Mouse (Mus musculus): Measurements from ENCODE around the gene Dlx5.

Dlx5 gene

DNA sequence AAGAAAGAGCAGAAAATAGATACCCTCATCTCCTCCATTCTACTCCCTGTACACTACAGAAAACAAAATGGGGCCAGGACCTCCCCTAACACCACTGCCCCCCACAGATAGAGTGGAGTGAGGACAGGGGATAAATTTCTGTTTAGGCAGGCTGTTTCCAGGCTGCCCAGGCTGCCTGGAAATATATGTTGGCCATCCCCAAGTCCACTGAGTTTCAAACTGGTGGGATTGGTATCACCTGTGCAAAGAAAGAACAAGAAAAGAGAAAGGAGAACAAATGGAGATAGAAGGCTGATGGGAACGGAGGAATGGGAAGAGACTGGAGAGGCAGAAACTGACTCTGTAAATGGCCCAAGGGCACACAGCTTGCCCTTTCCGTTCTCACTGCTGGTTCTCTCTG is 5.7 kb downstream of the Dlx5 start:
- DNase-seq (ENCODE audit: low spot score in 2 of 2) = no peak

DNA sequence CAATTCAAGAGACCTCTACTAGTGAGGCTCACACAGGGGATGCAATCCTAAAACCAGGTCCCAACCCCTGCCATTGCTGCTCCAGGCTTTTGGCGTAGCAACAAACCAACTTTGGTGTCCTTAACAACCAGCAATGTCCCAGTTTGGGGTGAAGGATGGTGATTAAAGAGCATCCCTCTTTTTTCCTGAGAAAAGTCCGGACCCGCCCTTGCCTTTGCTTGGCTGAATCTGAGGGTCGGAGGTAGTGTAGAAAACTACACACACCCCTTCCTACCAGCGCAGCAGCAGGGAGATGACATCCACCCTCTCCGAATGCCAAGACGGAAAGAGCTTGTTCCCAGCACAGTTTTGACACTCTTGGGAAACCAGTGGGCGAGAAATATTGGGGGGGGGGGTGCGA is 6.2 kb downstream of the Dlx5 start:
- DNase-seq (ENCODE audit: low spot score in 2 of 2) = no peak

DNA sequence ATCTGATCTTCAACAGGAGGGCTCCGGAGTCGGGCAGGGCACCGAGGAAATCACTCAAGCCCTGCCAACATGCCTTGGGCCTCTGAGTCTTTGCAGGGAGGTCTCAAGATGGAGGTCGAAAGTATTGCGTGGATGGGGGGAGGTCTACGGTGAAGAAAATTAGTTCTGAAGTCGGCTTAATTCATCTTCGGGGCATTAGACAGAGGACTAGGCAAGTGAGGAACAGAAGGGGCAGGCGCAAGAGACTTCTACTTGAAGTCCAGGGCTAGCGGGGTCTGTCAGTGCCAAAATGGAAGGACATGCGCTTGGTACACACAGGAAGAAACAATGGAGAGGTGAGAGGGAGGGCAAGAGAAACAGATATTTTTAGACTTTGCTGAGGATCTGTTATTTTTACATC is 6.7 kb downstream of the Dlx5 start:
- DNase-seq (ENCODE audit: low spot score in 2 of 2) = no peak

DNA sequence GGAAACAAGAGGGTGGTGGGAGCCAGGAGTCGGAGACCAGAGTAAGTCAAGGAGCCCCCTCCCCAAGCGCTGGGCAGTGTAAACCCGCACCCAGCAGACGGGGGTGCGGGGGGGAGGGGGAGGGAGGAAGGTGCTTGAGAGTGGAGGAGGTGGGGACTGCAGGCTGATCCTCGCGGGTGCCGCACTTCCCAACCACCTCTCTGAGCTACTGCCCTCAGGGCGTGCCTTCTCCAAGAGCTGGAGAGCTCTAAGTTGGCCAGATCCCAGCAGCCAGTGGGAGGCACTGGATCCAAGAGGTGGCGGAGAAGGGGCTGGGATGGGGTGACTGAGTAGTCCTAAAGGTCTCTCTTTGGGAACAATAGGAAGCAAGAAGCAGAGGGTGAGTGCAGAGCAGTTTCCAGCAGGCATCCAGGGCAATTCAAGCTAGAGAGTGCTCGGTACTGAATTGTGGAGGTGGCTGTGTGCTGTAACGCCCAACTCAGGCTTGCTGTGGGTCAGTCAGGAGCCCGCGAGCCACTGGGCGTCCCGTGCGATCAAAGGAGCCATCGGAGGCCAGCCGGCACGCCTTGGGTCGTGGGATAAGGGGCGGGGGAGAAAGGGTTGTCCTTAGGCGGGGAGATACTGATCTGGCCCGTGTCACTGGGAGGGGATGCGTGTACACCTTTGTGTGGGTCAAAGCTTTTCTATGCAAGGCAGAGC is 7.7 kb downstream of the Dlx5 start:
- DNase-seq (ENCODE audit: low spot score in 2 of 2) = no peak

DNA sequence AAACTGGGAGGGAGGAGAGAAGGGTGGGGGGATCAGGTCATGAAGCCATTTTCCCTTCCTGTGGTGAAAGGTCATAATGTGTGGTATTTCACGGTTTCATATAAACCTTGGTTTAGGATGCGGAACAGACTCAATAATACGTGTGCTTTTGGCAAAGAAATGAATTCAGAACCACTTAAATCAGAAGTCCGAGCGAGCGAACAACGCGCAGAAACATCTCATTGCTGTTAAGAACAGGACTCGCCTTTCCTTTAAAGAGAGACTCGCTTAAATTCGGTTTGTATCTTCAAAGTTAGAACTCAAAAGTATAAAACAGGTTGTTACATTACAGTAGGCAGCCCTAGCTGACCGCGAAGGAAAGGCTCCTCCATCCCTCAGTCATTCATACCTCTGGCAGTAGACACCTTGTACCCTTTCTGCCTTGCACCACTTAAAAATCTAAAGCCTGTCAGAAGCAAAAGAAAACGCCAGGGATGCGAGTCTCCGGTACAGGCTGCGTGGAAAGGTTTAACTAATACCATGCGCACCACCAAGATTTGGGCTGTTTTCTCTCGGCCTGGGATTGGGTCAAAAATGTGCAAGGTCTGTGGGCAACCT is 8.3 kb downstream of the Dlx5 start:
- no peak for DNase-seq (ENCODE audit: low spot score in 2 of 2)

DNA sequence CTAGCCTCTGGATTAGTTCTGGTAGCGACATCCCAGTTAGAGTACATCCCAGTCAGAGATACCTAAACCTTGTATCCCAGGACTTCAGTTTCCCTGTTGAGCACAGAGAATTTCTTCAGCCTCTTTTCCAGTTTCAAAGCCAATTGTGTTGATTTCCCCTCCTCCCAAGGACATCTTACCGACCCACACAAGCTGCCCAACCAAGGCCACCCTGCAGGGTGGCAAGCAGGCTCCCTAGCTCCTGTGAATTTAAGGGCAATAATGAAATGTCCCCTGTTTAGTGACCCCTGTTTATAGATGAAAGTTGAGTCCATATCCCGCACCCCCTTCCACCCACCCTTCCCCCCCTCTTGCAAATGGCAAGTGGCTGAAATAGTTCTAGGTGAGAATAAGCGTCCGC is 9.0 kb downstream of the Dlx5 start:
- no peak for DNase-seq (ENCODE audit: low spot score in 2 of 2)

DNA sequence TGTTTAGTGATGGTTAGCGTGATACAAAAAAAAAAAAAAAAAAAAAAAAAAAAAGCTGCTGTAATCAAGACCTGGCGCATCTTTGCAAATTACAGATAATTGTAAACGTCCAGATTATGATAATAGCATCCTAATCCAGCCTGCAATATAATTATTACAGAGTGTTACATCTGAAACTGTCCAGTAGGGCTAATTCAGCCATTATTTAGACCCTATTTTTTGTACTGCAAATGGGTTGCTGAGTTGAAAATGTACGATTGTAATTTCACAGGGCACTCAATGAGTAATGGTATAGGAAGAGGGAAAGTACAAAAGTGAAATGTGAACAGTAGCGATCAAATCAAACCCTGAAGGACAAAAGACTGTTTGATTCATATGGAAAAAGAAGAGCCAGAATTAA is 10.2 kb downstream of the Dlx5 start:
- DNase-seq (ENCODE audit: low spot score in 2 of 2) = no peak

DNA sequence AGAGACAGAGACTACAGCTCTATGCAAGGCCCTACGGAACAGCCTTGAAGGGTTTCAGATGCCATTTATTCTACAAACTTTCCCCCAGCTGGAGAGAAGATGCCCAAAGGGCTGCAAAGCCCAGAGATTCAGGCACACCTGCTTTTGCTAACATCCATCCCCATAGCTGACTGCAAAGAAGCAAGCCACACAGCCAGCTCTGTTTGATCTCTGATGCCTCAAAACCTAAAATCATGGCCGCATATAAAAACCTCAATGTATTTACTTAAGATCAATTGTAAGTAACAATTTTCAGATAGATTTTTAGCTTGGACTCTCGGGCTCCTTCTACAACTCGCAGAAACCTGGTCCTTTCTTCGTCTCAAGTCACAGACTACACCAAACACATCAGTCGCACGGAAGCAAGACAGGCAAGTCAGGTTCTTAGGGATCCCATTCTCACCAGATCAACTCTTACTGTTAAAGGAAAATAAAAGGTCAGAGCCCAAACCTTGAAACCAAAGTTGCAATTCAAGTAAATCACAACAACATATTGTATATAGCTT is 10.9 kb downstream of the Dlx5 start:
- DNase-seq (ENCODE audit: low spot score in 2 of 2) = no peak

DNA sequence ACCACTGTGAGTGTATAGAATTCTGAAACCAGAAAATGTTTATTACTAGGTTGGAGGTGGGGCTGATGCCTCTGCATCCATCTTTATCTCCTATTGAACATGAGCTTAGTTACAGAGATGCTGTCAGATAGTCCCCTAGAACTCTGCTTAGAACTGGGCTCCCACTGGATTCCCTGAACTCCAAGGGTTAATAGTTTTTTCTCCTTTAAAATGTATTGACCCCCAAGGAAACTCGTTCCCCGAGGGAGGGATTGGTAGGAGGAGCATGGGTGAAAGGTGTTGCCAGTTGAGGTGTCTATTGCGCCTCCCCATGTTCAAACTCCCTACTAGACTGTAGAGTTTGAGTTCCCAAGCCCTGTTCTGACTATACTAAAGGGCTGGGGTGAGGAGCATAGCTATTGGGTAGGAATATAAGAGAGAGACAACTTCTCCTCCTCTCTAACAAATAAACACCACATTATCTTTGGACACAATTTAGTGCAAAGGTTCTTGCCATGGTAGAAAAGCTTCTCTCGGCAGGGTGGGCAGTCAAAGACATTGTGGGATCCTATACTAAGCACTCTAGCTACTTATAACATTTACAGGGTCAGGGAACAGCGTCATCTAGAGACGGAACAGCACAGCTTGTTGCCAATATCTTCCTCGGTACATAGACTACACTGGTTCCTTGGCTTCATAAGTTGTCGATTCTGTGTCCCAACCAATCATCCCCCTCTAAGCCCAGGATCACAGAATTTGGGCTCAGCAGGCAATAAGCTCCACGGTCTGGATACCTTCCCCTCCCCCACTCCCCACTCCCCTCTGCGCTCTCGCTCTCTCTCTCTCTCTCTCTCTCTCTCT is 11.7 kb downstream of the Dlx5 start:
- DNase-seq (ENCODE audit: low spot score in 2 of 2) = no peak

DNA sequence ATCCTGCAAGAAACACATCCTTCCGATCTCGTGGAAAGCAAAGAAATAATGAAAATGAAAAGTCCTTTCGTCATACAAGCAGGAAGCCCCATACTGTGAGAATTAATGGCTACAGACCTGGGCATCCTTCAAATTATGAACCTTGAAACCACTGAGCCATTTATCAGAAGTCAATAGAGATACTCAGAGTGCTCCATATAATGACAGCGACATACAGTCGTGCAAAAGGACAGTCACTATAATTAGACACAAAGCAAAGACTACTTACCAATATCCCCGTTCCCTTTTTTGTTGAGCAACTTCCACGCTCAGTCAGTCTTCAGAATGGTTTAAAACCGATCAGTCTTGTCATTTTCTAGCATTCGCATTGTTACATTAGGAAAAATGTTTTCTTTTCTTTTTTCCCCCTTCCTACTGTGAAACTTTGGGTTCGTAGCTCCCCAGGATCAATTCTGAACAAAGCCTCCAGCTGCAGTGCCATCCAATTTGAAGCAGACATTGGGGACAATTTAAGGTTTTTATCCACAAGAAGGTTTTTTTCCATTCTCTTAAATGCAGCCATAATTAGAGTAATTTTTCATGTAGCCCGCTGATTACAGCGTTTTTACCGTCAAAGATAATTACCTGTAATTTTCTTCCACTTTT is 12.7 kb downstream of the Dlx5 start:
- no peak for DNase-seq (ENCODE audit: low spot score in 2 of 2)

DNA sequence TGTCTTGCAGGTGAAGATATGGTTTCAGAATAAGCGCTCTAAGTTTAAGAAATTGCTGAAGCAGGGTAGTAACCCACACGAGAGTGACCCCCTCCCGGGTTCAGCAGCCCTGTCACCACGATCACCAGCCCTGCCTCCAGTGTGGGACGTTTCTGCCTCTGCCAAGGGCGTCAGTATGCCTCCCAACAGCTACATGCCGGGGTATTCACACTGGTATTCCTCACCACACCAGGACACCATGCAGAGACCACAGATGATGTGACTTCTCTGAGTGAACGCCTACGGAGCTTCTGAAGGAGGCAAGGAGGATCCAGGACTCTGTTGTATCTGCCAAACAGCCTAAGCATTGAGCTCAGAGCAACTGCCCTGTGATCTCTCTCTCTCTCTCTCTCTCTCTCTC is 14.9 kb downstream of the Dlx5 start:
- DNase-seq (ENCODE audit: low spot score in 2 of 2) = no peak

DNA sequence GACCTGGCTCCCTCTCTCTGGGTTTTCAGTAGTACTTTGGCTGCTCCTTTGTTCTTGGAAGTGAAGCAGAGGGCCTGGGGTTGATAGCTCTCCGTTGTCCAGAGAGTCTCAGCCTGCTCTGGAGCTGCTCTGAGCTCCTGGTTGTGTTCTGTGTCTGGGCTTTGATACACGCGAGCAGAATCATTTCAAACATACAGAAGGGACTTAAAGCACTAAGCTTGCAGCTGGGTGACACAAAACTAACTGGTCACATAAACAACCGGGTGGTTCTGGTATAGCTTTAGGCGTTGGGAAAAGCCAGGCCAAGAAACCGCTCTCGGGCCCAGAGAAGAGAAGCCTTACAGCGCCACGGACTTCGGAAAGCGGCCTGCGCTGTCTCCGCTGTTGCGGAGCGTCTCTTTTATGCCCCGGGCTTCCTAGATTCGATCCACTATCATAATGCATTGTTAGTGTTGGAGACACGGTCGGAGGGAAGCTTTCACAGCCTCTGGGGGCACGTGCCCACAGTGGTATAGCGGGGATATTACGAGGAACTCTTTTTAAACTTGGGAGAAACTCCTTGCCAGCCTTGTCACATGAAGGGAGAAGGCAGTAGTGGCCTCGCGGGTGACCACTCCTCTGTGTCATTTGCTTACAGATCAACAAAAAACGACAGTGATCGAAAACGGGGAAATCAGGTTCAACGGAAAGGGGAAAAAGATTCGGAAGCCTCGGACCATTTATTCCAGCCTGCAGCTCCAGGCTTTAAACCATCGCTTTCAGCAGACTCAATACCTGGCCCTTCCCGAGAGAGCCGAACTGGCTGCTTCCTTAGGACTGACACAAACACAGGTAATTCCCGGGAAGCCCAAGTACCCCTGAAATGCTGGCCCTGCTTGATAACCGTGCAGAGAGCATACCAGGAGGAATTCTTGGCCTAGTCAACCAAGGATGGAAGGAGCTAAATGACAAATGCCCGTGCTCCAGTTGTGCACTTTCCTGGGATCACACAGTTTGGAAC is 17.1 kb downstream of the Dlx5 start:
- DNase-seq (ENCODE audit: low spot score in 2 of 2) = no peak

DNA sequence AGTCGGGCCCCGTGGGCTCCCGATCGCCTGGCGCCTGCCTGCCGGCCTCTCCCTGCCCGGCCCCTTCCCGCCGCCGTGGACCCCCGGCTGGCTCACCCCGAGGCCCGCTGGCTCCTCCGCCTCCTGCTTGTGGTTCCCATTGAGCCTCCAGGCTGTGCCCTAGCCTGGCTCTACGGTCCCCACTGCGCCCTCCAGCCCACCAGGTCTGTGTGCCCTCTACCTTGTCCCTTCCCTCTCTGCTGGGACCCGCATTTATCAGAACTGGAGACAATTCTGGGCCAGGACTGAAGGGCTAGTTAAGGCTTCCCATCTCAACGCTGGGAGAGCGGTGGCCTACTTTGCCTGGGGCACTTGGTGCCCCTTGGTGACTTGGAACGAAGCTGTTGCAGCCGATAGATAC is 17.9 kb downstream of the Dlx5 start:
- DNase-seq (ENCODE audit: low spot score in 2 of 2) = no peak

DNA sequence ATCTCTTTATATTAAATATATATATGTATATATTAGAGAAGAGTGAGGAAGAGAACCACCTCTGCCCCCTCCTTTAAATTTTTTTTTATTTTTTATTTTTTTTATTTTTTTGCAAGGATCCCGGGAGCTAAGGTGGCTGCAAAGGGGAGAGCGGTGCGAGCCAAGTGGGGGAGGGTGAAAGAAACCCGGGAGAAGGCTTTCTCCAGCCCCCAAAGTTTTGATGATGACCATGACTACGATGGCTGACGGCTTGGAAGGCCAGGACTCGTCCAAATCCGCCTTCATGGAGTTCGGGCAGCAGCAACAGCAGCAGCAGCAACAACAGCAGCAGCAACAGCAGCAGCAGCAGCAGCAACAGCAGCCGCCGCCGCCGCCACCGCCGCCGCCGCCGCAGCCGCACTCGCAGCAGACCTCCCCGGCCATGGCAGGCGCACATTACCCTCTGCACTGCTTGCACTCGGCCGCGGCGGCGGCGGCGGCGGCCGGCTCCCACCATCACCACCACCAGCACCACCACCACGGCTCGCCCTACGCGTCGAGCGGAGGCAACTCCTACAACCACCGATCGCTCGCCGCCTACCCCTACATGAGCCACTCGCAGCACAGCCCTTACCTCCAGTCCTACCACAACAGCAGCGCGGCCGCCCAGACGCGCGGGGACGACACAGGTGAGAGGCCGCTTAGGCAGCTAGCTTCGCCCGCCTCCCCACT is 18.6 kb downstream of the Dlx5 start, which contains the start of gene Dlx6:
Gene Dlx6 (plus strand): TSS at position 175 of the 711 bp plus-strand sequence.
- no peak for DNase-seq (ENCODE audit: low spot score in 2 of 2)

DNA sequence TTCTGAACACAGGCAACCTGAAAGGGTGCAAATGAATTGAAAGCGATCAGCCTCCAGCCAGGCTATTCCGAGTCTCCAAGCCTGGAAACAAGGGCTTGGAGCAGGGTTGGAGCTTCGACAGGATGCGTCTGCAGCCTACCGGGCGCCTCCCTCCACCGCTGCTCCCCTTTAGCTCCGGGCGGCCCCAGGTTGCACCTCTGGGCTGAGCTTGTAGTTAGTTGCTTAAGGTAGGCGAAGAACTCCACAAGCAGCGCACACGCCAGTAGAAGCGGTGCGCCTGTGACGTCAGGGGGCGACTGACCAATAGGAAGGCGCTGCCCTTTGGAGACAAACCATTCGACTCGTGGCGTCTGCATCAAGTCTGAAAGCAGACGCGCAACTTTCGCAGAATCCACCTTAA is 19.3 kb downstream of the Dlx5 start:
- no peak for DNase-seq (ENCODE audit: low spot score in 2 of 2)

DNA sequence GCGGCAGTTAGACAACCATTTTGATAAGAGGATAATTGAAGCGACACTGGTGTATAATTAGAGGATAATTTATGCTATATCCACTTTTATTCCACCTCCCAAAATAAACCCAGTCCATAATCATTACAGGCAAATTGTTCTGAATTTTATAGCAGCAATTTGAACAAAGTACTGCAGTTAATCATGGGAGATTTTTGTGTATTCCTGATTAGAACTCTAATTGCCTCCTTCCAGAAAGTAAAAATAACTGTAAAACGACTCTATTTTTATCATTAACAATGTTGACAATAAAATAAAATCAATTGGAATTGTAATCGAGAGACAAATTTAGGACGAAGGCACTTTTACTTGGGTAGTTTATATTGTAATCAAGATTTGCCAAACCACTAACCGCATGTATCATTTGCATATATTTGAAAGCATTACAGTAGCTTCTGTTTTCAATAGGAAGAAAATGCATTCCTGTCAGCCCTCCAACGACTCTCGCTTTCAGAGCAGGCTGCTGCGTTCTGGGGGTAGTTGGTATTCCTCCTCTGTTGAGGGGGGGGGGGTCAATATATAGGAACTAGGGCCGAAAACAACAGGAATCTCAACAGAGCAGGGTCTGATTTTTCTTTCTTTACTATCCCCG is 20.0 kb downstream of the Dlx5 start:
- no peak for DNase-seq (ENCODE audit: low spot score in 2 of 2)

DNA sequence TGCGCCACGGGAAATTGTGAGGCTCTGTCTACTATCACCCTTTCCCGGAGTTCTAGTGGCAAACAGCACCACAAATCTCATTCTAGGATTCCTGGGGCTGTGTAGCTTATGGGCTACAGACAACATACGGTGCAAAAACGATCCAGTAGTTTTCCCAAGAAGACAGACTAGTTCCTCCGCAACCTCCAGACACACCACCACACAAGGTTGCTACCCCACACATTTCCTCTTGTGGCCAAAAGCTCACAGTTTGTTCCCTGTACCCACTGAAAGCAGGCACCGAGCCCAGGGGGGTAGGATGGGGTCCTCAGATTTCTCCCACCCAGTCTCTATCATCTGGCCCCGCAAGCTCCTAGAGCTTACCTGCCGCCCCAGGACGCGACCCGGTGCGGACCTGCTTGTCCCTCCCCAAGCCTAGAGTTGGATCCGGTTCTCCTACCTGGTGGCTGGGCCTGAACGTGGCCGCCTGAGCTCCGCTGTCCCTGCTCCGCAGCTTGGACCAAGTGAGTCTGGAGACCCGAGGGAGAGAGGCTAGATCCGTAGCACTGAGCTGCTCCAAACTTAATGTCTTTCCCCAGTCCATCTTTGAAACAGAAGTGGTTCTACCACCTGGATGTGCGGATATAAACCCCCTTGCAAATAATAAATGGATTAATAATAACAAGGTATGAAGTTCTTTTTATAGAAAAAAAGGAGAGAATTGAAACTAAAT is 20.6 kb downstream of the Dlx5 start:
- DNase-seq (ENCODE audit: low spot score in 2 of 2) = no peak

DNA sequence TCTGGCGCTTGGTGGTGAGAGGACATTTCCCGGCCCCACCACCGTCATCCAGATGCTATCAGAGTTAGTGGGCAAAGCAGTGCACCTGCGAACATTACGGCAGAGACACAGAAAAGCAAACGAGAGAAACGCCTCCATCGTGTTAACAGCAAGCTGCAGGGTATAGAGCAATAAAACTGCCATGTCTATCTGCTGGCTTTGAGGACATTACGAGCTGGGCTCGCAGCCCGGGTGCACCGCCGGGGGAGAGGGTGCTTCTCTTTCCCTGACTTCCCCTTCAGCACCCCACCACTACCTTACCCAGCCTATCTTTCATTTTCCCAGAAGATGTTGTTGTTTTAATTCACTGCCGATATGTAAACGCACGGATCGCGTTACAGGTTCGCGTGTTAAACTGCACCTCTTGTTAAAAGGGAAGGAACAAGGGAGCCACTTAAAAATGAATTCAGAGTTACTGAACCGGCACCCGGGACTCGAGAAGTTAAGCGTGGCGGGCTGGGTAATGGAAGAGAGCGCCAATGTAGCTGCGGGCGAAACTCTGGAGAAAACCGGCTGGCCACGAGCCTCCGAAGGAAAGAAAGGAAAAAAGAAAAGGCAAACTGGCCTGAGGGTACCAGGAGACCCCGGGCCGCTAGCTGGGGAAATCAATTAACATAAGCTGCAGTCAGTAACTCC is 21.3 kb downstream of the Dlx5 start:
- no peak for DNase-seq (ENCODE audit: low spot score in 2 of 2)
